Mouse (Mus musculus): Measurements from ENCODE around the gene Xab2.

GRCm38 (mm10) chr8:3648990-3649389 is 27.9 kb upstream of the Xab2 start:
- TF ChIP-seq POLR2A (IDR thresholded peaks at IDR 0.05; ENCODE audit: extremely low read depth, insufficient read depth, low read length) (no peak), CTCF (IDR thresholded peaks at IDR 0.05; ENCODE audit: extremely low read depth, insufficient read depth, low read length) (no peak)
